Mouse (Mus musculus): ENCODE measurements at regions not wholly inside any gene's neighbourhood (a gene's known extent, or its start where the extent isn't known, plus 50 kb on each side); places are given as distances from the start of the nearest gene placed in this dataset.

- DNase-seq (ENCODE audit: low spot score in 2 of 2) = no peak
Observed at GRCm38 (mm10) chr3:129386522-129386921, 54.0 kb upstream of the Enpep start.

- no peak for DNase-seq (ENCODE audit: low spot score in 2 of 2)
Observed at GRCm38 (mm10) chr3:129390506-129390905, 58.0 kb upstream of the Enpep start.

- DNase-seq (ENCODE audit: low spot score in 2 of 2) = no peak
Observed at GRCm38 (mm10) chr3:129391888-129392813, 59.6 kb upstream of the Enpep start.

- no peak for DNase-seq (ENCODE audit: low spot score in 2 of 2)
Observed at GRCm38 (mm10) chr3:129392814-129393804, 60.6 kb upstream of the Enpep start.

- DNase-seq (ENCODE audit: low spot score in 2 of 2) = no peak
Observed at GRCm38 (mm10) chr3:129397481-129397880, 65.0 kb upstream of the Enpep start.

- DNase-seq (ENCODE audit: low spot score in 2 of 2) = no peak
Observed at GRCm38 (mm10) chr3:129400092-129400924, 67.8 kb upstream of the Enpep start.

- no peak for DNase-seq (ENCODE audit: low spot score in 2 of 2)
Observed at GRCm38 (mm10) chr3:129411389-129412054, 79.0 kb upstream of the Enpep start.

GRCm38 (mm10) chr3:129412126-129412960 lies 79.8 kb upstream of the Enpep start:
- DNase-seq (ENCODE audit: low spot score in 2 of 2) = no peak

- no peak for DNase-seq (ENCODE audit: low spot score in 2 of 2)
Observed at GRCm38 (mm10) chr3:129412961-129413246, 80.4 kb upstream of the Enpep start.

GRCm38 (mm10) chr3:129415656-129416055 lies 83.1 kb upstream of the Enpep start:
- no peak for DNase-seq (ENCODE audit: low spot score in 2 of 2)

GRCm38 (mm10) chr3:129416337-129416736 lies 83.8 kb upstream of the Enpep start:
- no peak for DNase-seq (ENCODE audit: low spot score in 2 of 2)

- DNase-seq (ENCODE audit: low spot score in 2 of 2) = peak in 1 of 2 experiments; percentile 58
Observed at GRCm38 (mm10) chr3:129421620-129422239, 89.2 kb upstream of the Enpep start.

- DNase-seq (ENCODE audit: low spot score in 2 of 2) = no peak
Observed at GRCm38 (mm10) chr3:129428750-129429149, 96.2 kb upstream of the Enpep start.

- DNase-seq (ENCODE audit: low spot score in 2 of 2) = peak in 1 of 2 experiments; percentile 33
Observed at GRCm38 (mm10) chr3:129429161-129430111, 96.9 kb upstream of the Enpep start.

GRCm38 (mm10) chr3:129434056-129434455 lies 98.1 kb upstream of the Elovl6 start:
- peak in 1 of 2 experiments; percentile 40 for DNase-seq (ENCODE audit: low spot score in 2 of 2)

GRCm38 (mm10) chr3:129437687-129438086 lies 94.5 kb upstream of the Elovl6 start:
- no peak for DNase-seq (ENCODE audit: low spot score in 2 of 2)

GRCm38 (mm10) chr3:129442756-129443155 lies 89.4 kb upstream of the Elovl6 start:
- DNase-seq (ENCODE audit: low spot score in 2 of 2) = no peak

GRCm38 (mm10) chr3:129444221-129444620 lies 87.9 kb upstream of the Elovl6 start:
- no peak for DNase-seq (ENCODE audit: low spot score in 2 of 2)
